Mouse (Mus musculus) layer of hippocampus, adult 11-12 months (tissue): Measurements from ENCODE around the gene Gm20388.
A peak's percentile ranks its signal among the peaks of the same experiment; 100 is the strongest.

ENCODE experiments used
- DNase-seq: peaks from one replicate; pipeline ENCODE4 v3.0.0; 2022; ENCODE audit warnings: low spot score

The Gm20388 gene

DNA sequence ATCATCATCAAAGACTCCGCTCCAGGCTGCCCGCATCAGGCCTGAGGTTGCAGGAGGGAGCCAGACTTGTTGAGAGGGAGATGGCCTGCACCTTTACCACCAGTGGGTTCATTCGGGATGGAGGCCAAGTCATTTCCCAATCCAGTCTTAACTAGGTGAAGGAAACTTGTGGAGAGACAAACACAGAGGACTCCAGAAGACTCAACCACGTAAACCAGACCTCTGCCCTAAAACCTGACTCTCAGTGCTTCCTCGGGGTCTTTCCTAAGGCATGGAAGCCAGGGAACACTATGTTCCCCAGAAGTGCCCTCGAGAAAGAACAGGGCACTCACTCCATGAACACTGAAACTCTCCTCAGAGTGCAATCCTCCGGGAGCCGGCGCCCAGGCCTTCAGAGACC is 1994.4 kb downstream of the Gm20388 start:
- no peak for DNase-seq

DNA sequence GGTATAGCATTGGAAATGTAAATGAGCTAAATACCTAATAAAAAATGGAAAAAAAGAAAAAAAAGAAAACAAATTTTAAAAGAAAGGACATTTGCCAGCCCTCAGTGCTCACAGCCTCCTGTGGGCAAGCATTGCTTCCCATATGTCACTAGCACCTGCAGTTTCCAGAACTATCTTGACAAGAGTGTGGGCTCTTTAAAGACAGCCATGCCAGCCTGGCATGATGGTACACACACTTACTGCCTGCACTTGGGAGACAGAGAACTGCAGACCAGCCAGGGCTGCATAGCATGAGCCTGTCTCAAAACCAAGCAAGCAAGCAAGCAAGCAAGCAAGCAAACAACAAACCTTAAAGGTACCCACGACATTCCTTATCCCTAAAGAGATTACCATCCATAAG is 1994.8 kb downstream of the Gm20388 start:
- DNase-seq, result no peak

GRCm38 (mm10) chr8:121905864-121906263 is 1995.2 kb downstream of the Gm20388 start:
- DNase-seq, result no peak

GRCm38 (mm10) chr8:121906542-121907512 is 1996.2 kb downstream of the Gm20388 start:
- DNase-seq, result peak; percentile 45

GRCm38 (mm10) chr8:121907587-121908248 is 1997.1 kb downstream of the Gm20388 start, which contains the start of gene Slc7a5:
TSS of gene Slc7a5 (minus strand) at chr8:121907694.
- DNase-seq, result peak; percentile 95

- no peak for DNase-seq
Measured at GRCm38 (mm10) chr8:121908378-121909147, 1997.9 kb downstream of the Gm20388 start.

DNA sequence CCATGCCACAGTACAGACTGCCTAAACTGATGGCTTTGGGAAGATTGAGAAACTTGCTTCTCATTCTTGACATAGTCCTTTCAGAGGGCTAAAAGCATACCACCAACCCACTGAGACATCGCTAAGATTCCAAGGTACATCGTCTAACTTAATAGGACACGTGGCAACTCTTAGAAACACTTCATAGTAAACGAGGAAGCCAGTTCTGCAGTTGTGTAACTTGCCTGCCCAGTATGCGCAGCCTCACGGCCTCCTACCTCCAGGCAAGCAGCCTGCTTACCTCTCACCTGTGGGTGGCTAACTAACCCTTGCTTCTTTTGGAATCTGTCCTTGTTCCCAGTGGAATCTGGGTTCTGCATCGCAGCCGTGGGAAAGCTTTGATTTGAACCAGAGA is 1998.5 kb downstream of the Gm20388 start:
- DNase-seq, result no peak

- DNase-seq, result peak; percentile 87
Measured at GRCm38 (mm10) chr8:121909663-121910062, 1999.0 kb downstream of the Gm20388 start.

- DNase-seq, result no peak
Measured at GRCm38 (mm10) chr8:121911400-121911799, 2000.8 kb downstream of the Gm20388 start.

DNA sequence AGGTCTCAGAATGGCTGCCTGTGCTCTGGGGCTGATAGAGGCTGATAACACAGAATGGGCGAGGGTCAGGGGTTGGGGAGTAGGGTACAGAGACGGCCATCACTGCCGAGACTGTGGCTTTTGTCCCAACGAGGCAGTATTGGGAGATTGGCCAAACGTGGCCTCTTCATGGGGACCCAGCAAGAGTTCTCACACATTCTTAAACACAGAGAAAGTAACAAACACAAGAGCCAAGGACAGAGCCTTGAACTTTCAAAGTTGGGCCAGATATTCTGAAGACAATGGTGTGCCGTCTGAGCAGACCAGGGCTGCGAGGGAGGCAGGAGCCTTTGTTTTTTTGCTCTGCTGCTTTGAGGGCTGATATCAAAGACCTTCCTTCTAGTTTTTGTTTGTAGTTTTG is 2001.3 kb downstream of the Gm20388 start:
- no peak for DNase-seq

GRCm38 (mm10) chr8:121912831-121913230 is 2002.2 kb downstream of the Gm20388 start:
- no peak for DNase-seq

GRCm38 (mm10) chr8:121913378-121913777 is 2002.7 kb downstream of the Gm20388 start:
- no peak for DNase-seq

GRCm38 (mm10) chr8:121919158-121919557 is 2008.5 kb downstream of the Gm20388 start:
- no peak for DNase-seq

- no peak for DNase-seq
Measured at GRCm38 (mm10) chr8:121919731-121920130, 2009.1 kb downstream of the Gm20388 start.

GRCm38 (mm10) chr8:121921582-121921981 is 2010.9 kb downstream of the Gm20388 start:
- DNase-seq, result no peak

GRCm38 (mm10) chr8:121922101-121922500 is 2011.5 kb downstream of the Gm20388 start:
- DNase-seq, result no peak

DNA sequence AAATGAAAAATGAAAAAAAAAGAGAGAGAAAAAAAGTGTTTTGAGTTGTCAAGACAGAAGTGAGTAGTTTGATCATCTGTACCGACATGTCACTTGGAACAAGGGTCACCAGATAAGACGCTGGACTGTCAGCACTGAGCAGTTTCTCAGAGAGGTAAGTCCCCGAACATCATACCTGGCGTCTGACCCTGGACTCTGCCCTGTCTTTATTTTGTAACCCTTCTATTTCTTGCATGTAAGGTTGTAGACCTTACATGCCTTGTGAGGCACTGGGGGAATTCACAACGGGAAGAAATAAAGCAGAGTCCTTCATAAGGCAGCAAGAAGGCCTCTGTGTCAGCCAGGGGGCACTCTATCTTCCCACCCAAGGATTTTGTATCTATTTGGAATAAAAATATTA is 2014.0 kb downstream of the Gm20388 start:
- DNase-seq, result no peak

GRCm38 (mm10) chr8:121925624-121926023 is 2015.0 kb downstream of the Gm20388 start:
- DNase-seq, result peak; percentile 85

GRCm38 (mm10) chr8:121926266-121926665 is 2015.6 kb downstream of the Gm20388 start:
- DNase-seq, result no peak

DNA sequence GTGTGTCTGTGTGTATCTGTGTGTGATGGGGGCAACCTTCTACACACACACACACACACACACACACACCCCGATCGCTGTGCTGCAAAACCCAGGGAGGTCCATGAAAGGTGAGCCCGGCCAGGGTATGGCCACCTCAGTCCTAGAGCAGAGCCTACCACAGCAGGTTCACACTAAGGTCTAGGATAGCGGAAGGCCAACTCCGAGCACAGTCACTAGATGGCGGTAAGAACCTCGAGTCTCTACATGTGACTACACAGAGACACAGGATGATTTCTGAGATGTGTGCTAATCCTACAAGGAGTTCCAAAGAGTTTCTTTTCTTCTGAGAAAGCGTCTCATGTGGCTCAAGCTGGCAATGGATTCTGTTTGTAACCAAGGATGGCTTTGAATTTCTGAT is 2016.7 kb downstream of the Gm20388 start:
- DNase-seq, result peak; percentile 60

DNA sequence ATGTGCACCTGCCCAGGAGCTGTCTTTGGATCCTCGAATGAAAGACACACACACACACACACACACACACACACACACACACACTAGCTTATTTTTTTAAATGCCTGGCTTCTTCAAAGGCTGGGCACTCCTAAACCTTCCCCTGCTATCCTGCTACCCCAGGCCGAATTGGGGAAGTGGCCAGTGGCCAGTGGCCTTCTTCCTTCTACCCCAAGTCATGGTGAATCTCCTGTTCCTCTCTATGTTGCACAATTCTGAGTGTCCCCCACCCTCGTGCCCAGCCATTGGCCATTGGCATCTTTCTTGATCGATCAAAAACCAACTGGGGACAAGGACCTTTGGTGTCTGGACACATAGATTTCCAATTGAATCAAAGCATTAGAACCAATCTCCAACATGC is 2019.4 kb downstream of the Gm20388 start:
- DNase-seq, result no peak

GRCm38 (mm10) chr8:121931571-121931970 is 2020.9 kb downstream of the Gm20388 start:
- no peak for DNase-seq
